Mouse (Mus musculus) kidney, embryonic 14.5 days (tissue): ENCODE measurements around the gene Rbms3. TPM values are rescaled to one million over a fixed set of nuclear protein-coding genes. Genes with fewer than 3 reads are reported as not detected.

Experiments
- ATAC-seq: fragments of 200-750 bp; cut with Nextera tagmentation; 2 replicates; pipeline ENCODE4 v1.8.0; 2017; ENCODE audit warnings: moderate number of reproducible peaks, mild to moderate bottlenecking, moderate TSS enrichment, moderate library complexity; ENCODE audit not compliant: low FRiP score, low TSS enrichment
- H3K27ac ChIP-seq: fragments of 300-500 bp; sonication (generic); 2 replicates; pipeline ENCODE4 v1.5.1; 2014; ENCODE audit warnings: low read depth, mild to moderate bottlenecking, low read length, moderate library complexity, mixed read lengths
- H3K27me3 ChIP-seq: fragments of 300-500 bp; sonication (generic); 2 replicates; pipeline ENCODE4 v1.6.1; 2014; ENCODE audit warnings: mild to moderate bottlenecking, low read length; ENCODE audit not compliant: control insufficient read depth, insufficient read depth
- H3K36me3 ChIP-seq: fragments of 300-500 bp; sonication (generic); 2 replicates; pipeline ENCODE4 v1.6.1; 2014; ENCODE audit warnings: low read length, mixed read lengths; ENCODE audit not compliant: control insufficient read depth, insufficient read depth
- H3K4me1 ChIP-seq: fragments of 300-500 bp; sonication (generic); 2 replicates; pipeline ENCODE4 v1.6.1; 2014; ENCODE audit warnings: low read length, mixed read lengths; ENCODE audit not compliant: control insufficient read depth, insufficient read depth
- H3K4me2 ChIP-seq: fragments of 300-500 bp; sonication (generic); replicated peaks from 2 replicates; pipeline ENCODE4 v1.6.1; 2014; ENCODE audit warnings: low read depth, mild to moderate bottlenecking, low read length
- H3K4me3 ChIP-seq: fragments of 300-500 bp; sonication (generic); 2 replicates; pipeline ENCODE4 v1.5.1; 2014; ENCODE audit warnings: mild to moderate bottlenecking, low read length
- H3K9ac ChIP-seq: fragments of 300-500 bp; sonication (generic); 2 replicates; pipeline ENCODE4 v1.6.1; 2014; ENCODE audit warnings: low read depth, mild to moderate bottlenecking, low read length, moderate library complexity
- H3K9me3 ChIP-seq: fragments of 300-500 bp; sonication (generic); 2 replicates; pipeline ENCODE4 v1.6.1; 2016; ENCODE audit warnings: low read length; ENCODE audit not compliant: control insufficient read depth
- WGBS: fragments of 180-500 bp; shearing (Covaris S2); extraction: QIAGEN DNeasy Blood & Tissue Kit; methylation state at CpG from one replicate; pipeline ENCODE4 v1.1.7; 2014; 5-methylcytosine and 5-hydroxymethylcytosine counted together
- polyA plus RNA-seq: library from polyadenylated mRNA; unstranded; fragments of >200 nt; fragmentation: Nextera tagmentation; extraction: Ambion mirVana; gene quantifications from 2 replicates; pipeline ENCODE4 v1.2.1, GENCODE M21; 2014

The Rbms3 gene
- polyA plus RNA-seq, 1 experiment from 2014 or later = 73.4 TPM

DNA sequence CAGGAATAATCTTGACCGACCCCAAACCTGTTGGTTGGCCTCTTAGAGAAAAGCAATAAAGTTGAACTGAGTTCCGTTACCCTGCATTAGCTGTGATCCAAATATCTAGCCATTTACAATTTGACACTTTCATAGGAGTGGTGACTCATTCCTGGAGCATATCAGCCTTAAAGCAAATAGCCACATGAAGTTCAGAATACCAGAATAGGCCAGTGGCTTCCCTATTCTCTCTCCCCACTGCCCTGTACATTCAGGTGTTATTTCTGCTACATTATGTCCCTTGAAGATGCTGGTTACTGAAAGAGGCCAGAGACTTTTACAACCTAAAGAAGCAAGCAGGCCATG, 755.8 kb downstream of the Rbms3 start:
- no peak overlapping the region for H3K9ac ChIP-seq
- H3K36me3 ChIP-seq = no peaks in the 10 kb centered on the region
- H3K9me3 ChIP-seq = peaks cover 4% of the 10 kb centered on the region; the same call in 1 of the 2 replicates
- H3K27ac ChIP-seq = peak overlapping the region; percentile 77
- no peak for ATAC-seq
- H3K27me3 ChIP-seq = no peaks in the 10 kb centered on the region
- 6% methylated on average over 2 of the region's 2 CpGs for WGBS
- 0 out of 2 replicates have a peak overlapping the region, but pooled peaks have one; percentile 17 for H3K4me2 ChIP-seq
- peaks cover 25% of the 10 kb centered on the region for H3K4me1 ChIP-seq
- no peak overlapping the region for H3K4me3 ChIP-seq

DNA sequence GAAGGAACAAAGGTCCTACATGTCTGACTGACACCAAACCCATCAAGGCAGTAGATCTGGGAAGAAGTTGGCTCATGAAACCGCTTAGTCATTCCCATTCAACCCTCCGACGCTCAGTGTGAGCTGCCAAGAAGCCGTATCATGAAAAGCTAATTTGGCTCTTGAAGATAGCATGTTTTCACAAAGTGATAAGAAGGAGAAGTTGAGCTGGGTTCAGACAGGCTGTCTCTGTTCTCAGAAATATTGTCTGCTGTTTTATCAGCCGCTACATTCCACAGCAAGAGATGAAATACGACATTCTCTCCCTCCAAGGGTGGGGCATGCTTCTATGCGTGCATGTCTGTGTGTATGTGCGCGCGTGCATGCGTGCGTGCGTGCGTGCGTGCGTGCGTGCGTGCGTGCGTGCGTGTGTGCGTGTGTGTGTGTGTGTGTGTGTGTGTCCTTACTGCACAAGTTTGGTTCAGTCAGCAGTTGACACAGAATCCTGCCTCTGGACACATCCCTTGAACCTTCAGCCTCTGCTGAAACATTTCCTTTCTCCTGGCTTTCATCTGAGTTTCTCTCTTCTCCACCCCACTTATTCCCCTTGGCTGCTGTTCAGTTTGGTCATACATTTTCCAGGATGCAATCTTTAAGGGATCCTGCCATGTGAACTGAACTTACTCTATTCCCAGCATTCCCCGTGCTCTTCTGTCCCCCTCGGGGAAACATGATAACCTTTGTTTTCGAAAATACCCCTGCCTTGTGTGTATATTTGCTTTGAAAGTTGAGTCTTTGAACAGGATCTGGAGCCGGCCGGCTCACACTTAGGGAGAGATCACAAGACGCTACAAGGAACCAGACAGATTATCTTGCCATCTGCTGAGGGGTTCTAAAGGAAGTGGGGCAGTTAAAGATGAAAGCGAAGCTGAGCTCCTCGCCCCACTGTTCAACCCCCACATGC, 756.4 kb downstream of the Rbms3 start:
- ATAC-seq = peak; percentile 72
- WGBS = 36% methylated on average over 30 of the region's 30 CpGs
- Histone ChIP-seq H3K4me2 (peak overlapping the region; percentile 17; the same call in 1 of the 2 replicates), H3K9me3 (0 out of 2 replicates have a peak, but pooled peaks cover 3% of the 10 kb centered on the region), H3K36me3 (no peaks in the 10 kb centered on the region), H3K4me3 (no peak overlapping the region), H3K27me3 (no peaks in the 10 kb centered on the region), H3K9ac (no peak overlapping the region), H3K4me1 (peaks cover 25% of the 10 kb centered on the region), H3K27ac (peak overlapping the region; percentile 77)

DNA sequence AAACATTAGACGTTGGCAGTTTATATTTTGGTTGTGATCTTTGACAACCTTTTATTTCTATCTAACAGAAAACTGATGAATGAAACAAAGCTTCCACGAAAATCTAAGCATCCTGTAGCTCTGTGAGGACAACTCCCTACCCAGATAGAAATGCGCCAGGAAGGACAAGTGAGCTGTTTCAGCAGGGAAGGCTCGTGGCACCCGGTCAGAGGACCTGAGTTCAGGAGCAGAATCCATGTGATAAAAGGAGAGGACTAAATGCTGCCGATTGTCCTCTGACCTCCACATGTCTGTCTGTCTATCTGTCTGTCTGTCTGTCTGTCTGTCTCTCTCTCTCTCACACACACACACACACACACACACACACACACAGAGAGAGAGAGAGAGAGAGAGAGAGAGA, 757.4 kb downstream of the Rbms3 start:
- WGBS = 73% methylated on average over 6 of the region's 6 CpGs
- Histone ChIP-seq H3K4me2 (no peak overlapping the region), H3K27ac (peak overlapping the region; percentile 77; the same call in 1 of the 2 replicates)

DNA sequence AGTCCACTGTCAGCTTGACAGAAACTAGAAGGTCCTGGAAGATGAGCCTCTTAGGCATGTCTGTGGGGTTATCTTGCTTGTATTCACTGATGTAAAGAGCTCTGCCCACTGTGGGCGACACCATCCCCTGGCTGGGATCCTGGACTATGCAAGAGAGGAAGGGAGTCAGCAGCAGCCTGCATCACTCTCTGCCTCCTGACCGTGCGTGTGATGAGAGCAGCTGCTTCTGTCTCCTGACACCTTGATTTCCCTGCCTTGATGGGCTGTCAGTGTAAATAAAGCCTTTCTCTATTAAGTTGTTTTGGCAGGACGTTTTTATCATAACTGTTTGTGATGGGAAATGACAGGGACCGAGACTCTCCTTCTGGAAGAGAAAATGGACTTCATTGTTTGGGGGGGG, 758.1 kb downstream of the Rbms3 start:
- no peaks in the 10 kb centered on the region for H3K27me3 ChIP-seq
- no peak overlapping the region for H3K9ac ChIP-seq
- peaks cover 24% of the 10 kb centered on the region for H3K4me1 ChIP-seq
- H3K4me3 ChIP-seq = no peak overlapping the region
- no peak for ATAC-seq
- H3K4me2 ChIP-seq = no peak overlapping the region
- H3K27ac ChIP-seq = no peak overlapping the region
- WGBS = 94% methylated on average over 5 of the region's 5 CpGs
- H3K9me3 ChIP-seq = 0 out of 2 replicates have a peak, but pooled peaks cover 3% of the 10 kb centered on the region
- no peaks in the 10 kb centered on the region for H3K36me3 ChIP-seq

More for the DNA sequence above, 757.4 kb downstream of the Rbms3 start:
- no peaks in the 10 kb centered on the region for H3K27me3 ChIP-seq
- H3K4me1 ChIP-seq = peaks cover 25% of the 10 kb centered on the region
- H3K9ac ChIP-seq = no peak overlapping the region
- ATAC-seq = no peak
- 0 out of 2 replicates have a peak, but pooled peaks cover 3% of the 10 kb centered on the region for H3K9me3 ChIP-seq
- H3K4me3 ChIP-seq = no peak overlapping the region
- no peaks in the 10 kb centered on the region for H3K36me3 ChIP-seq

DNA sequence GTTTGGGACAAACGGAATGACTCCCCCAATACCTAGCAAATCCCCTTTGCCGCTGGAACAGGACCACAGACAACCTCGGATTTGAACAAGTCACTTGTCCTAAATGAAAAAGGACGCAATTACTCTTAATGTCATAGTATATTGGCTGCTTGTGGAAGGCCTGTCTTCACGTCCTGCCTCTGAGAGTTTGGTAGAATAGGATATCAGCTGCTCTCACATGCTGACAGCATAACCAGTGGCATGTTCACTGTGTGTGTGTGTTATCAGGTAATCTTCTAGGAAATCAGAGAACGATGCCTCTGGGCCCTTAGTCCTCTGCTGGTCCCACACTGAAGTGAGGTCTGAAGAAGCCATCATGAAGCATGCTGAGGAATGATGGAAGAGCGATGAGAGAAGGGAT, 763.7 kb downstream of the Rbms3 start:
- no peak for ATAC-seq
- WGBS = 87% methylated on average over 7 of the region's 7 CpGs
- peaks cover 5% of the 10 kb centered on the region; the same call in 1 of the 2 replicates for H3K4me1 ChIP-seq

DNA sequence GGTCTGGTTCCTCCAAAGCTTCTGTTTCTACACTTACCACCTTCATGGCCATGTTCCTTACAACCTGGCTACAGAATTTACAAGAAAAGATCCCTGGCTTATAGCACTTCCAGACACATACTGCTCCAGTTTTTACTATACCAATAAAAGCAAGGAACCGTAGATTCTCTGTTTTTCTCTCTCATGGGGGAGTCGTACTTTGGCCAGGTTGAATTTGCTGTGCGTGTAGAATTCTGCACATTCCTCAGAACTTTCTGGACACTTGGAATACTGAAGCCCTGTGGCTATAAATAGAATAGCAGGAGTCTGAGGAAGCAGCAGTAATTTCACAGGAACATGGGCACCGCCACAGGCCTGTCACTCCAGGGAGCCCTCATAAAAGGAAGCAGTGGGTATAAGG, 766.1 kb downstream of the Rbms3 start:
- Histone ChIP-seq H3K36me3 (no peaks in the 10 kb centered on the region), H3K27ac (no peak overlapping the region), H3K9ac (no peak overlapping the region), H3K4me3 (no peak overlapping the region), H3K4me2 (no peak overlapping the region), H3K4me1 (peaks cover 5% of the 10 kb centered on the region; the same call in 1 of the 2 replicates), H3K27me3 (no peaks in the 10 kb centered on the region), H3K9me3 (0 out of 2 replicates have a peak, but pooled peaks cover 3% of the 10 kb centered on the region)
- 24% methylated on average over 4 of the region's 4 CpGs for WGBS
- ATAC-seq = no peak

More for the DNA sequence above, 763.7 kb downstream of the Rbms3 start:
- no peaks in the 10 kb centered on the region for H3K36me3 ChIP-seq
- H3K4me3 ChIP-seq = no peak overlapping the region
- H3K4me2 ChIP-seq = no peak overlapping the region
- no peak overlapping the region for H3K9ac ChIP-seq
- H3K9me3 ChIP-seq = 0 out of 2 replicates have a peak, but pooled peaks cover 3% of the 10 kb centered on the region
- no peaks in the 10 kb centered on the region for H3K27me3 ChIP-seq
- no peak overlapping the region for H3K27ac ChIP-seq

DNA sequence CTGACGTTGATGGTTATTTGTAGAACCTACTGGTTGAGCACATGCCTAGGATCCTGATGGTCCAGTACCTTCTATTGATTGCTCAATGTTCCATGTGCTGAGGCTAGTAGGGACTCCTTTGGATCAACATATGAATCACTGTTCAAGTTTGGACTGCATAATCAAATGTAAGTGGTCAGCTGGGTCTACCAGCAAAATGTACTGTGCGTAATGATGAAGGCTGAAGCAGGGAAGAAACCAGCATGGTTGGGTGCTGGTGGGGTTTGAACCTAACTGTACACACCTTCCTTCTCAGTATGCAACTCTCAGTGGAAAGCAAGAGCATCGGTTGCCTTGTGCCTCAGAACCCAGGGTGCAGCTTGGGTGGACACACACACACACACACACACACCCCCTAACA, 767.4 kb downstream of the Rbms3 start:
- 0 out of 2 replicates have a peak, but pooled peaks cover 3% of the 10 kb centered on the region for H3K9me3 ChIP-seq
- 96% methylated on average over 3 of the region's 3 CpGs for WGBS

DNA sequence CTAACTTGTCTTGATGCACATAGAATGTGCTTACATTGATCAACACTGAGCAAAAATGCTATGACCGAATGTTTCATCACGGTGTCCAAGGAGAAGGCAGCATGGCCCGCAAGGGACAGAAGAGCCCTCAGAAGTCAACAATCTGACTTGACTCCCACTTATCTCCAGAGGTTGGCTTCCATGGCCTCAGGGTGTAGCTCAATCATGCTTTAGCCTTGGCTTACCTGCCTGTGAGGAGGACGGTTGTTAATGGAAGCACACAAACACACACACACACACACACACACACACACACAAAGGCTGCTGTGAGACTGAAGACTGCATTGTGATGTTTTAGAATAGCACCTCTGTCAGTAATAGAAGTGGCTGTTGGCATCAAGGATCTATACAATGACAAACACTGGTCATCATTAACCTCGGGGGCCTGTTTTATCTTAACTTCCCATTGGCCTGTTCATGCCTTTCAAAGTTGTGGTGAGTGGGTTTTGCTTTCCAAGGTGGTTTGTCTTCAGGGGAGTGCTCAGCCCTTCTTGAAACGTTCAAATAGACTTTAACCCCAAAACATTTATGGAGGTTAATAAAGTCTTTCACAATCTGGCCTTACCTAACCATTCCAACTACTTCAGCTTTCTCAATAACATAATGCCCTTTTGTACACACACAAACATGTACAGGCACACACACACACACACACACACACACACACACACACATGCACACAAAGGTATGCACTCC, 771.7 kb downstream of the Rbms3 start:
- Histone ChIP-seq H3K4me2 (no peak overlapping the region), H3K27me3 (no peaks in the 10 kb centered on the region), H3K9me3 (no peaks in the 10 kb centered on the region), H3K4me1 (no peaks in the 10 kb centered on the region), H3K9ac (no peak overlapping the region), H3K27ac (no peak overlapping the region), H3K36me3 (no peaks in the 10 kb centered on the region), H3K4me3 (no peak overlapping the region)
- no peak for ATAC-seq
- WGBS = 88% methylated on average over 6 of the region's 6 CpGs

More for the DNA sequence above, 767.4 kb downstream of the Rbms3 start:
- no peak for ATAC-seq
- Histone ChIP-seq H3K4me1 (peaks cover 5% of the 10 kb centered on the region; the same call in 1 of the 2 replicates), H3K9ac (no peak overlapping the region), H3K36me3 (no peaks in the 10 kb centered on the region), H3K4me2 (no peak overlapping the region), H3K4me3 (no peak overlapping the region), H3K27me3 (no peaks in the 10 kb centered on the region), H3K27ac (no peak overlapping the region)
